Mouse (Mus musculus) stomach, embryonic 16.5 days (tissue): Measurements from ENCODE around the gene Setx. TPM values are rescaled to one million over a fixed set of nuclear protein-coding genes. Genes with fewer than 3 reads are reported as not detected.
"Not testable (repeated sequence)": the region's sequence is repeated elsewhere in the genome, so short reads cannot be mapped to it uniquely, and the experiment has no call there.

ENCODE experiments used
- ATAC-seq: fragments of 200-750 bp; cut with Nextera tagmentation; 2 replicates; pipeline ENCODE4 v1.8.0; 2017; ENCODE audit warnings: moderate number of reproducible peaks, moderate TSS enrichment; ENCODE audit not compliant: insufficient read depth, low FRiP score
- H3K27ac ChIP-seq: fragments of 300-500 bp; sonication (generic); 2 replicates; pipeline ENCODE4 v1.5.1; 2014; ENCODE audit warnings: low read length
- H3K27me3 ChIP-seq: fragments of 300-500 bp; sonication (generic); 2 replicates; pipeline ENCODE4 v1.6.1; 2014; ENCODE audit warnings: low read length, control low read depth, mixed read lengths; ENCODE audit not compliant: control insufficient read depth, insufficient read depth
- H3K36me3 ChIP-seq: fragments of 300-500 bp; sonication (generic); 2 replicates; pipeline ENCODE4 v1.6.1; 2014; ENCODE audit warnings: low read length; ENCODE audit not compliant: control insufficient read depth, insufficient read depth
- H3K4me1 ChIP-seq: fragments of 300-500 bp; sonication (generic); 2 replicates; pipeline ENCODE4 v1.6.1; 2014; ENCODE audit warnings: low read length, control low read depth, mixed read lengths; ENCODE audit not compliant: control insufficient read depth, insufficient read depth
- H3K4me2 ChIP-seq: fragments of 300-500 bp; sonication (generic); 2 replicates; pipeline ENCODE4 v1.6.1; 2014; ENCODE audit warnings: low read depth, low read length, mixed read lengths
- H3K4me3 ChIP-seq: fragments of 300-500 bp; sonication (generic); replicated peaks from 2 replicates; pipeline ENCODE4 v1.5.1; 2014; ENCODE audit warnings: mild to moderate bottlenecking, low read length
- H3K9ac ChIP-seq: fragments of 300-500 bp; sonication (generic); 2 replicates; pipeline ENCODE4 v1.6.1; 2014; ENCODE audit warnings: low read length
- H3K9me3 ChIP-seq: fragments of 300-500 bp; sonication (generic); replicated peaks from 2 replicates; pipeline ENCODE4 v1.6.1; 2016; ENCODE audit warnings: low read length, control low read depth; ENCODE audit not compliant: control insufficient read depth
- WGBS: fragments of 180-500 bp; shearing (Covaris S2); extraction: QIAGEN DNeasy Blood & Tissue Kit; methylation state at CpG from one replicate; pipeline ENCODE4 v1.1.7; 2014; 5-methylcytosine and 5-hydroxymethylcytosine counted together
- polyA plus RNA-seq: library from polyadenylated mRNA; unstranded; fragments of >200 nt; fragmentation: Nextera tagmentation; extraction: Ambion mirVana; gene quantifications from 2 replicates; pipeline ENCODE4 v1.2.1, GENCODE M21; 2015

The Setx gene
- polyA plus RNA-seq, 1 experiment from 2014 or later, result 8.1 TPM

DNA sequence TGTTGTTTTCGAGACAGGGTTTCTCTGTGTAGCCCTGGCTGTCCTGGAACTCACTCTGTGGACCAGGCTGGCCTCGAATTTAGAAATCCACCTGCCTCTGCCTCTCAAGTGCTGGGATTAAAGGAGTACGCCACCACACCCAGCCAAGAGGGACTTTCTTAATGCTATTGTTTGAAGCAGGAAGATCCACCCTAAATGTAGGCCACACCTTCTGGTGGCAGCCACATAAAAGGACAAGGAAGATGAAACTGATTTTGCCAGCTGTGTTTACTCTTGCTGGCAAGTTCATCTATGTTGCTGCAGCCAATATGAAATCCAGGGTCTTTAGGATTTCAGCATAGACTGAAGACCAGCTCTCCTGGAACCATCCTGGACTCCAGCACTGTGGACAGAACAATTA lies 26.5 kb upstream of the Setx start:
- no peak overlapping the region for H3K9ac ChIP-seq

DNA sequence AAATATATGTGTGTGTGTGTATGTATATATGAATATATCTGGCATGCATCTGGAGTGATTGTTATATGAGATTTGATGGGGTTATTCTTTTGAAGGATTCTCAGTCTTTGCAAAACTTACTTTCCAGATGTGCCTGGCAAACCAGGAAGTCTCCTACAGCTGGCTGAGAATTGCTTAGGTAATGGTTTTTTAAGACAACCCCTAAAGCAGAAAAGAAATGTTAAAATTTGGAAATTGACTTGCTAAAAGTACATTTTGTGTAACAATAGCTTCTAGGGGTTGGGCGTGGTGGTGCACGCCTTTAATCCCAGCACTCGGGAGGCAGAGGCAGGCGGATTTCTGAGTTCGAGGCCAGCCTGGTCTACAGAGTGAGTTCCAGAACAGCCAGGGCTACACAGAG lies 26.0 kb upstream of the Setx start:
- H3K4me3 ChIP-seq, H3K9me3 ChIP-seq, H3K27me3 ChIP-seq, H3K27ac ChIP-seq, H3K4me1 ChIP-seq, H3K4me2 ChIP-seq, H3K9ac ChIP-seq, ATAC-seq, H3K36me3 ChIP-seq: not testable (repeated sequence)
- 90% methylated on average over 4 of the region's 5 CpGs for WGBS

More for the DNA sequence above, 26.5 kb upstream of the Setx start:
- H3K9me3 ChIP-seq, result no peaks in the 10 kb centered on the region
- no peak for ATAC-seq
- no peak overlapping the region for H3K4me3 ChIP-seq
- no peaks in the 10 kb centered on the region for H3K27me3 ChIP-seq
- no peak overlapping the region for H3K27ac ChIP-seq
- H3K36me3 ChIP-seq, result no peaks in the 10 kb centered on the region
- 70% methylated on average over 3 of the region's 3 CpGs for WGBS
- no peak overlapping the region for H3K4me2 ChIP-seq
- no peaks in the 10 kb centered on the region for H3K4me1 ChIP-seq

DNA sequence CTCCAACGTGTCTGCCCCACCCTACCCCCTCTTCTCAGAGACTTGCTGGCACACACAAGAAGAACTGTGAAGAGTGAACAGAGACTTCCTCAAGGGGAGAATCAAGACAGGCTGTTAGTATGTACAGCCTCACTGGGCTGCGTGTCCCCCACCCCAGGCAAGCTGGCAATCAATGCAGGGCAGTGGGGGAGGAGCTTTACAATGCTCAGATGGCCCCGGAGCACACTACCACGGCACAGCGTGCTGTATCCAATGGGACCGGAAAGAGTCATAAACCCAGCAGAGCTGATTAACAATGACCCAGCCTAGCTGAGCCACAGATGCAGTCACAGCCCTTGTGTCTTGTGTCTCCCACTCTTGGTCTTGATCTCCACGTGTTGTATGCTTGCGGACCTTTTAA lies 25.2 kb upstream of the Setx start:
- no peak overlapping the region for H3K4me2 ChIP-seq
- WGBS, result 72% methylated on average over 8 of the region's 8 CpGs

DNA sequence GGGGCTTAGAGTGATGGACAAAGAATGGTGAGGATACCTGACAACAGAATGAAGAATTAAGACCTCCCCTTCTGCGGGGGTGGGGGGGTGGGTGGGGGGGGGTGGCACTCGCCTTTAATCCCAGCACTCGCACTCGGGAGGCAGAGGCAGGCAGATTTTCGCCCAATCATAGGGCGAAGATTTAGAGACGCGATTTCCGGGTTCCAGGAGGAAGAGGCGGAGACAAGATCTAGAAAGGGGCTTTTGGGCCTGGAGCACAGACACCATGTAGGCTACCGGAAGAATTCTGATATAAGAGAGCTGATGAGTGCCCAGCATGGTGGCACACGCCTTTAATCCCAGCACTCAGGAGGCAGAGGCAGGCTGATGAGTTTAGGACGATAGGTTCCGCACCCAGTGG lies 24.3 kb upstream of the Setx start:
- H3K36me3 ChIP-seq, result no peaks in the 10 kb centered on the region
- no peak overlapping the region for H3K27ac ChIP-seq
- H3K4me3 ChIP-seq, result no peak overlapping the region
- 84% methylated on average over 14 of the region's 14 CpGs for WGBS
- no peak overlapping the region for H3K9ac ChIP-seq
- H3K4me1 ChIP-seq, result no peaks in the 10 kb centered on the region
- no peaks in the 10 kb centered on the region for H3K9me3 ChIP-seq
- no peak overlapping the region for H3K4me2 ChIP-seq
- H3K27me3 ChIP-seq, result no peaks in the 10 kb centered on the region
- ATAC-seq, result no peak

More for the DNA sequence above, 25.2 kb upstream of the Setx start:
- Histone ChIP-seq H3K4me3 (no peak overlapping the region), H3K27ac (no peak overlapping the region), H3K36me3 (no peaks in the 10 kb centered on the region), H3K4me1 (no peaks in the 10 kb centered on the region), H3K27me3 (no peaks in the 10 kb centered on the region), H3K9ac (no peak overlapping the region), H3K9me3 (no peaks in the 10 kb centered on the region)
- no peak for ATAC-seq

DNA sequence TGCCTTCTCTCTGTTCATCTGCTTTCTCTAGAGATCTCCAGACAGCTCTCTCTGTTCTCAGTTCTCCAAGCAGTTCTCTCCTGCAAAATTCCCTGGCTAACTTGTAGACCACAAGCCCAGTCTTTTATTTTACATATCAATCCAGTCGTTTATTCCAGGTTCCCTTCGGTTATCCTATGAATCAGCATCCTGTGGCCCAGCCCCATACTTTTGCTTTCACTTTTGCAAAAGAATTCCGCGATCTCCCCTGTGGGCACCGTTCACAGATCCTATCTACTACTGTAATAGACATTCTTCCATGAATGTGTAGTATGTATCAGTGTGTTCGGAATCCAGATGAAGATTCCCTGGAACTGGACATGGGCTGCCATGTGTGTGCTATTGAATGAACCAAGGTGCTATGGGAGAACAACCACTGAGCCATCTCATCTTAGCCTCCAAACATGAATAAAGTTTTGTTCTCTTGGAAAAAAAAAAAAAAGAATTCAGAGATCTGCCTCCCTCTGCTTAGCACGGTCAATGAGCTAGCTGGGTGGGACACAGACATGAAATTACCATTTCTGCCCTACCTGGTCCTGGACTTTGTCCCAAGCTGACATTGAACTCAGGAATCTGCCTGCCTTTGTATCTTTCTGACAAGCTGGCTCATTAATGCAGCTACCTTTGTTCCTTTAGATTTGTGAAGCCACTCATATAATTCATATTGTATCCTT lies 23.0 kb upstream of the Setx start:
- Histone ChIP-seq H3K9ac (0 out of 2 replicates have a peak overlapping the region, but pooled peaks have one; percentile 6), H3K36me3 (no peaks in the 10 kb centered on the region), H3K9me3 (no peaks in the 10 kb centered on the region), H3K4me3 (no peak overlapping the region), H3K4me1 (no peaks in the 10 kb centered on the region), H3K27ac (no peak overlapping the region), H3K27me3 (no peaks in the 10 kb centered on the region), H3K4me2 (peak overlapping the region; percentile 14; the same call in 1 of the 2 replicates)
- WGBS, result 62% methylated on average over 7 of the region's 7 CpGs
- no peak for ATAC-seq

DNA sequence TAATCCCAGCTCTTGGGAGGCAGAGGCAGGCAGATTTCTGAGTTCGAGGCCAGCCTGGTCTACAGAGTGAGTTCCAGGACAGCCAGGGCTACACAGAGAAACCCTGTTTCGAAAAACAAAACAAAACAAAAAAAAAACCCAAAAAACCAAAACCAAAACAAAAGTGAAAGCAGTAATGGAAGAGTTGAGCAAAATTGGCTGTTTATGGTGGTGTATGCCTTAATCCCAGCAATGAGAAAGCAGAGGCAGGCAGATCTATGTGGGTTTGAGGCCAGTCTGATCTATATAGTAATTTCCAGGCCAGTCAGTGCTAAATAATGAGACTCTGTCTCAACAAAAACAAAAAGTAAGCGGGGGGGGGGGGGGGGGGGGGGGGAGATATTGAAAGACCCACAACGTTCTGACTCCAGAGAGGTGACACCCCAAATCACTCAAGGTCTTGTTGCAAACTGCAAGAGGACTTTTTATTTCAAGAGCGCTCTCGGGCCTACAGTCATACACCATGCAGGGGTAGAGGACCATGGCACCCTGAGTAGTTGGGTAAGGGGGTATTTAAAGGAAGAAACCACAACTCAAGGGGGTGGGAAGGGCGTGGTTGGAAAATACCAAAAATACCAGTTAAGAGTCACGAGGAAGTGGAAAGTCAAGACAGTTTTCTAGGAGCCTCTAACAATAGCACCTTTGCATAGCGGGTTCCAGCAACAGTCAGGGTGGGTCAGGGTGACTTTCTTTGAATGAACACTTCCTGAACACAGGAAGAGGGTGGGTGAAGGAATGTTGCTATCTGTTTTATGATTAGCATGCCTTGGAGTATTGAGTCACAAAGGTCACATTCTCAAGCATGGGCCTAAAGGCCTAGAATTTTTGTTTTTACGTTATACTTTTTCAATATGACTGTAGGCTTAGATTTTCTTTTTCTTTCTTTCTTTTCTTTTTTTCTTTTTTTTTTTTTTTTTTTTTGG lies 21.3 kb upstream of the Setx start:
- H3K4me2 ChIP-seq, H3K4me1 ChIP-seq, H3K27ac ChIP-seq, H3K9me3 ChIP-seq, H3K36me3 ChIP-seq, H3K4me3 ChIP-seq, H3K9ac ChIP-seq, ATAC-seq, H3K27me3 ChIP-seq: not testable (repeated sequence)
- 78% methylated on average over 10 of the region's 10 CpGs for WGBS

DNA sequence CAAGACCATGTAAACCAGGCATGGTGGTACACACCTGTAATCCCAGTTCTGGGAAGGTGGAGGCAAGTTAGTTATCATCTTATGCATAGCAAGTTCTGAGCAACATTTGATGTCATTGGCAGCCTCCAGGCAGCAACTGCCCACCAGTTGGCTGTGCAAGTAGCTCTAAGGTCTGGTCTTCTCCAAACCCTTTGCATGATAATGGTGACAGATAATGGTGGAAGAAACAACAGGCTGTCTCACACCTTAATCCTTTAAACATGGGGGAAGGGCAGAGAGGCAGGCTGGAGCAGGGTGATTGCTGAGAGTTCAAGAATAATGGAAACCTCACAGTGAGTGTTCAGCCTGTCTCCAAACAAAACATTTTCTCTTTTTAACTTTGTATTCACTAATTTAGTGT lies 3.0 kb upstream of the Setx start:
- Histone ChIP-seq H3K4me3 (no peak overlapping the region), H3K4me1 (no peaks in the 10 kb centered on the region), H3K36me3 (no peaks in the 10 kb centered on the region), H3K4me2 (no peak overlapping the region), H3K9me3 (no peaks in the 10 kb centered on the region), H3K27me3 (no peaks in the 10 kb centered on the region), H3K9ac (no peak overlapping the region), H3K27ac (no peak overlapping the region)
- no peak for ATAC-seq

DNA sequence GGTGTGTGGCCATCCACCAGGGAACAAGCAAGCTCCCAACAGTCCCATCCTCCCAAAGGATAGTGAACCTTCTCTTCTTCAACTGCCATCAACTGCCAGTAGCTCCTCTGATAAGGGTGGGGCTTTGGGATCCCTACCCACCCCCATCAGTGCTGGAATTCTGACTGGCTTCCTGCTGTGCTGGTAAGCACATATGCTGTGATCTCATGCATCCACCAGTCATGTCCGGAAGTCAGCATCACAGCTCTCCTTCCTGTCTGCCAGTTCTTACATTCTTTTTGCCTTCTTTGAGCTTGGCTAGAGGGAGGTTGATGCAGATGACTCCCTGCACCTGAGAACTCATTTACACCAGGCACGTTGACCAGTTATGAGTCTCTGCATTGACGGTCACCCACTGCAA lies 1.5 kb upstream of the Setx start:
- H3K27me3 ChIP-seq, result no peaks in the 10 kb centered on the region
- H3K4me2 ChIP-seq, result no peak overlapping the region
- H3K9ac ChIP-seq, result no peak overlapping the region
- peaks cover 7% of the 10 kb centered on the region for H3K4me1 ChIP-seq
- 65% methylated on average over 3 of the region's 3 CpGs for WGBS
- no peak for ATAC-seq
- no peak overlapping the region for H3K27ac ChIP-seq
- H3K36me3 ChIP-seq, result no peaks in the 10 kb centered on the region
- no peak overlapping the region for H3K4me3 ChIP-seq
- no peaks in the 10 kb centered on the region for H3K9me3 ChIP-seq

DNA sequence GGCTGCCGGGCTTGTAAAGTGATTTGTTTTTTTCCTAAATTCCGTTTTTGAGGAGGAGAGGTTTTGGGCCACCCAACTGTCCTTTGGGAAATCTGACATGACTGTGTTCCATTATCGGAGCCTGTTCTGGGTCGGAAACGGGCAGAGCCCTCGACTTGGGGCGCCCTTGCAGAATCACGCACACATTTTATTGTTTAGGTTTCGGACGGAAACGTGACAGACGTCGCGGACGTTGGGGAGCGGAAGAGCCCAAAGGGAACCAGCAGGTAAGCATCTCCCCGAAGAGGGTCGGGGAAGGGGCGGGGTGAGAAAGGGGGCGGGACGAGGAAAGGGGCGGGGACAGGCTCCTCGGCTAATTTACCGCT lies 572 bp downstream of the Setx start:
- peak overlapping the region; percentile 66 for H3K4me3 ChIP-seq
- no peaks in the 10 kb centered on the region for H3K27me3 ChIP-seq
- no peak for ATAC-seq
- peak overlapping the region; percentile 66; the same call in 1 of the 2 replicates for H3K27ac ChIP-seq
- peaks cover 7% of the 10 kb centered on the region for H3K4me1 ChIP-seq
- H3K9ac ChIP-seq, result peak overlapping the region; percentile 71
- no peaks in the 10 kb centered on the region for H3K36me3 ChIP-seq
- peak overlapping the region; percentile 55 for H3K4me2 ChIP-seq
- under 1% methylated on average over 24 of the region's 24 CpGs for WGBS
- no peaks in the 10 kb centered on the region for H3K9me3 ChIP-seq
